Mouse (Mus musculus): Measurements from ENCODE around the gene Cort. TPM values are rescaled to one million over a fixed set of nuclear protein-coding genes. Genes with fewer than 3 reads are reported as not detected.
"Not testable (repeated sequence)": the region's sequence is repeated elsewhere in the genome, so short reads cannot be mapped to it uniquely, and the experiment has no call there.

The Cort gene
- total RNA-seq, 2 experiments from 2014 or later: 12.1 to 14.8 TPM

- intact Hi-C loops (cut with DNase I); DNase-seq (ENCODE audit: low spot score in 2 of 2): not testable (repeated sequence)
These were observed 6.5 kb downstream of the Cort start for GRCm38 (mm10) chr4:149119978-149120562.

- intact Hi-C loops (cut with DNase I): no loop called here
- peak; percentile 87 to 91 for DNase-seq (ENCODE audit: low spot score in 2 of 2)
These were observed 22.5 kb downstream of the Cort start, which contains the start of gene Dffa for GRCm38 (mm10) chr4:149103875-149104561. Gene Dffa, plus strand, starts transcription at chr4:149104146.

GRCm38 (mm10) chr4:149101456-149101855 lies 25.1 kb downstream of the Cort start:
- intact Hi-C loops (cut with DNase I): no loop called here
- DNase-seq (ENCODE audit: low spot score in 2 of 2): no peak

GRCm38 (mm10) chr4:149100449-149100848 lies 26.1 kb downstream of the Cort start:
- intact Hi-C loops (cut with DNase I); DNase-seq (ENCODE audit: low spot score in 2 of 2): not testable (repeated sequence)

GRCm38 (mm10) chr4:149099369-149100017 lies 27.1 kb downstream of the Cort start, which contains the start of gene Pex14:
Gene Pex14, minus strand, starts transcription at chr4:149099876.
- DNase-seq (ENCODE audit: low spot score in 2 of 2): peak; percentile 88 to 91
- intact Hi-C loops (cut with DNase I): no loop called here

GRCm38 (mm10) chr4:149098571-149098970 lies 28.0 kb downstream of the Cort start:
- intact Hi-C loops (cut with DNase I): no loop called here
- no peak for DNase-seq (ENCODE audit: low spot score in 2 of 2)

- no peak for DNase-seq (ENCODE audit: low spot score in 2 of 2)
- intact Hi-C loops (cut with DNase I): no loop called here
These were observed 28.6 kb downstream of the Cort start for GRCm38 (mm10) chr4:149097956-149098355.

- no peak for DNase-seq (ENCODE audit: low spot score in 2 of 2)
- intact Hi-C loops (cut with DNase I): no loop called here
These were observed 35.2 kb downstream of the Cort start for GRCm38 (mm10) chr4:149091364-149091763.

GRCm38 (mm10) chr4:149085381-149085780 lies 41.2 kb downstream of the Cort start:
- no peak for DNase-seq (ENCODE audit: low spot score in 2 of 2)
- intact Hi-C loops (cut with DNase I): no loop called here

GRCm38 (mm10) chr4:149081528-149081927 lies 45.0 kb downstream of the Cort start:
- no peak for DNase-seq (ENCODE audit: low spot score in 2 of 2)
- intact Hi-C loops (cut with DNase I): no loop called here

- intact Hi-C loops (cut with DNase I): no loop called here
- no peak for DNase-seq (ENCODE audit: low spot score in 2 of 2)
These were observed 46.5 kb downstream of the Cort start for GRCm38 (mm10) chr4:149080111-149080510.

- intact Hi-C loops (cut with DNase I): loop anchor here (10.0 kb wide), 1 partner anchor 395 kb away; no protein-coding TSS in a partner anchor
- DNase-seq (ENCODE audit: low spot score in 2 of 2): no peak
These were observed 46.9 kb downstream of the Cort start for GRCm38 (mm10) chr4:149079629-149080028.

GRCm38 (mm10) chr4:149078261-149078660 lies 48.3 kb downstream of the Cort start:
- no peak for DNase-seq (ENCODE audit: low spot score in 2 of 2)
- intact Hi-C loops (cut with DNase I): loop anchor here (10.0 kb wide), 1 partner anchor 393 kb away; no protein-coding TSS in a partner anchor

GRCm38 (mm10) chr4:149075871-149076575 lies 50.5 kb downstream of the Cort start:
- intact Hi-C loops (cut with DNase I): loop anchor here (10.0 kb wide), 1 partner anchor 391 kb away; no protein-coding TSS in a partner anchor
- peak; percentile 67 to 69 for DNase-seq (ENCODE audit: low spot score in 2 of 2)

- intact Hi-C loops (cut with DNase I): loop anchor here (10.0 kb wide), 1 partner anchor 390 kb away; no protein-coding TSS in a partner anchor
- no peak for DNase-seq (ENCODE audit: low spot score in 2 of 2)
These were observed 51.5 kb downstream of the Cort start for GRCm38 (mm10) chr4:149075073-149075472.

Other genes starting within 250 kb of the Cort start
- gene Pex14, start 26.9 kb downstream of the Cort start, total RNA-seq (2021): 10 to 100 TPM; 48.4 to 57.5 TPM
- 10 to 100 TPM; 52.3 to 62.9 TPM for gene Dffa, start 22.6 kb downstream of the Cort start, total RNA-seq (2021)
- gene Cenps, start 10.9 kb upstream of the Cort start, total RNA-seq (2021): 10 to 100 TPM; 20.0 to 24.3 TPM
- gene Pgd, start 40.0 kb upstream of the Cort start, total RNA-seq (2021): 10 to 100 TPM; 35.2 to 36.5 TPM
- gene Kif1b, start 180.9 kb upstream of the Cort start, total RNA-seq (2021): 100 to 1,000 TPM; 448 to 452 TPM